Mouse (Mus musculus) gastrocnemius, postnatal 14 days (tissue): ENCODE measurements around the gene Ferd3l. TPM values are rescaled to one million over a fixed set of nuclear protein-coding genes. Genes with fewer than 3 reads are reported as not detected.

Experiments
- DNase-seq: peaks from one replicate; pipeline ENCODE4 v3.0.0; 2021; ENCODE audit warnings: mixed read lengths
- intact Hi-C: fragments of 180-260 bp; cut with DNase I; formaldehyde crosslinking; loops from one replicate; pipeline ENCODE4 v1.15.1; 2025; ENCODE audit warnings: low total_unique reads
- long read RNA-seq, 2 experiments: library from polyadenylated mRNA; stranded (forward); transcript quantifications; one replicate each; pipeline ENCODE4 v2.0.0; 2021
- total RNA-seq, 2 experiments: library from RNA; stranded (reverse); gene quantifications; 2 replicates each; pipeline ENCODE4 v1.2.3; 2021

The Ferd3l gene
- total RNA-seq: not detected
- long read RNA-seq, experiment 1: 0 reads
- long read RNA-seq, experiment 2: 0 reads

DNA sequence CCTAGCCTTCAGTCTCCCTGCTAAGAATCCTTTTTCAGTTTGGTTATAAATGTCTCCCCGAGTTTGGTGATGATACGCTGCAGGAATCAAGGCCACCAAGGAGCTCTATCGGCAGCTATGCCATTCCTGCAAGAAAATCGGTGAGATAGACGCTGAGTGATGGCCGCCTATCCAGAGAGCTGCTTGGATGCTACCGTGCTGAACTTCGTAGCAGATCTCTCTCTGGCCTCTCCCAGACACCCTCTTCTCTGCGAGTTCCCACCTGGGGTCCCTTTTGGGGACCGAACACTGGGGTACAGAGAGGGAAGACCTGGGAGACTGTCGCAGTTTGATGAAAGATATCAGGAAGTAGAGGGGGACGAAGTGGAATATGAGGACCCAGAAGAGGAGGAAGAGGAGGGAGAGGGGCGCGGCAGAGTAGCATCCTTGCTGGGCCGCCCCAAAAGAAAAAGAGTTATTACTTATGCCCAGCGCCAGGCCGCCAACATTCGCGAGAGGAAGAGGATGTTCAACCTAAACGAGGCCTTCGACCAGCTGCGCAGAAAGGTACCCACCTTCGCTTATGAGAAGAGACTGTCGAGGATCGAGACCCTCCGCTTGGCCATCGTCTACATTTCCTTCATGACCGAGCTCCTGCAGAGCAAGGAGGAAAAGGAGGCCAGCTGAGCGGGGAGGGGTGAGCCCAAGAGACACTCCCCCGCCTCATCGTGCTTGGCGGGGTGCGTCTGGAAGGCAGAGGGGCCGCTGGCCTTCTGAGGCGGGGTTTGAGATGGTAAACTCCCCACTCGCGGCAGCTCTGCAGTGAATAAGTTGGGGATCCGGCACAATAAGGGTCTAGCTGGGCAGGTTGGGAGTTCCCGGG lies at the start of gene Ferd3l:
Ferd3l (plus strand) TSS at position 95 of the 862 bp plus-strand sequence.
- DNase-seq: no peak
- intact Hi-C loops: no loop called here

DNA sequence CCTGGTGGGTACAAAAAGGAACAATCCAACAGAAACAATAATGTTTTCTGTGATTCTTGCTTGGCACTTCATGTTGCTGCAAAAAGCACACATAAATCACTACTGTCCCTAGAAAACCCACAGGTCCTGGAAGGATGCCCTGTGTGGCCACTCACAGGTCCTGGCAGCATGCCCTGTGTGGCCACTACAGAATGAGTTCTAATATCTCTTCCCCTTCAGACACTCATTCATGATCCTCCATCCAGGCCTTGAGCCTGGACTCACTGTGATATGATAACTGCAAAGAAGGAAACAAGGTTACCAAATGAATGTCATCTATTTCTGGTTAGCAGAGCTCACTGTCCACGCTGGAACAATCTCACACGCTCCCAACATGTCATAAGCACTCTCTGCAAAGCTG lies 34.3 kb upstream of the Ferd3l start:
- intact Hi-C loops: no loop called here

GRCm38 (mm10) chr12:33894621-33895020 lies 33.6 kb upstream of the Ferd3l start:
- DNase-seq: no peak
- intact Hi-C loops: no loop called here

More for the DNA sequence above, 34.3 kb upstream of the Ferd3l start:
- DNase-seq: no peak

- no peak for DNase-seq
- intact Hi-C loops: no loop called here
Measured at GRCm38 (mm10) chr12:33926751-33927150, 1.5 kb upstream of the Ferd3l start.

GRCm38 (mm10) chr12:33927334-33928098 lies 709 bp upstream of the Ferd3l start:
- intact Hi-C loops: no loop called here
- DNase-seq: no peak

DNA sequence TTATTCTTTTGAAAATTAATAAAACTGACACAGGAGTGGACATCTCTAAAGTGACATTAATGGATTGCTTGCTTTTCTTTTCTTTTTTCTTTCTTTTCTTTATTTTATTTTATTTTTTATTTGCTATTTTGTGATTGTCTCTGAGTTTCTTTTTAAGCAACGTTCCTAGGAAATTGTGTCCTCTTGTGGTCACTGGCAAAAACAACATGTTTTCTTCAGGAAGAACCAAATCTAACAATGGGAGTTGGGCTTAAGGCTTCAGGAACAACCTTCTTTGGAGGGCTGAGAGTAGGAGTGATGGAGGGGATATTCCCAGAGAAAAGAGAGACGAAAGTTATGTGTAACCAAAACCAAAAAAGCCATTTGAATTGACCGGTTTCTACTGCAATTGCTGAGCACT lies 24.6 kb downstream of the Ferd3l start:
- no peak for DNase-seq
- intact Hi-C loops: no loop called here

GRCm38 (mm10) chr12:33954931-33955565 lies 26.8 kb downstream of the Ferd3l start:
- no peak for DNase-seq
- intact Hi-C loops: no loop called here

- intact Hi-C loops: no loop called here
- peak; percentile 8 for DNase-seq
Measured at GRCm38 (mm10) chr12:33955606-33956295, 27.5 kb downstream of the Ferd3l start.

DNA sequence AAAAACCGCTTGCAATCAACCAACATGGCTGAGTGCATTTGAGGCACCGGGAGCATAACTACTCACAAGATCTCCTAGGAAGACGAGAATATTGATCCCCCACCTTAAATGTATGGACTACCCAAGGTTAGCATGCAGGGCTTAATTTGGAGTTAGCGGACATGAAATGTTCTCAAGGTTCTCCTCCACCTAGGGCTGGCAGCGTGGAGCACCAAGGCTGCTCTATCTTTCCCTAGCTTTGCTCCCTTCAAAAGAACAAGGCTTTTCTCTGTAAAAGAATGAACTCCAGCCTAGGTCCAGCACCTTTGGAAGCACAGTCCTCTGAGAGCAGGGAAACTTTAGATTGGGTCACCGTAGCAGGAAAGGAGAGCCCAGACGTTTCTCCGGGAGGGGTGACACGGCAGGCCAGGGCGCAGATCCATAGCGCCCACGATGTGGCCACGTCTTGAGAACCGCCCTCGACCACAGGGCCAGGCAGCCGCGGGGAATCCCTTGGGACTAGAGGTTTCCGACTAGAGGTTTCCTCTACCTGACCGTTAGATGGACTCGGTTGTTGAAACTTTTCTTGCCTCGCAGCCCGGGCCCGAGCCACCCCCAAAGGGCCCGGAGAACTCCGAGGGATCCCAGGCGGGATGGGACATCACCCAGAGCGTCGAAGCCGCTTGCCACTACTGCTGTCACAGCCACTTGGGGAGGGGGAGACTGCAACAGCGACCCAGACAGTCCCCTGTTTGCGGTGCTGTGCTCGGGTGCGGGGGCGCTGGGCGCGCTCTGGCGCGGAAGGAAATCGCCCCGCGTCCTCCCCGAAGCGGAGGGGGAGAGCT lies 28.6 kb downstream of the Ferd3l start:
- DNase-seq: peak; percentile 14
- intact Hi-C loops: no loop called here

DNA sequence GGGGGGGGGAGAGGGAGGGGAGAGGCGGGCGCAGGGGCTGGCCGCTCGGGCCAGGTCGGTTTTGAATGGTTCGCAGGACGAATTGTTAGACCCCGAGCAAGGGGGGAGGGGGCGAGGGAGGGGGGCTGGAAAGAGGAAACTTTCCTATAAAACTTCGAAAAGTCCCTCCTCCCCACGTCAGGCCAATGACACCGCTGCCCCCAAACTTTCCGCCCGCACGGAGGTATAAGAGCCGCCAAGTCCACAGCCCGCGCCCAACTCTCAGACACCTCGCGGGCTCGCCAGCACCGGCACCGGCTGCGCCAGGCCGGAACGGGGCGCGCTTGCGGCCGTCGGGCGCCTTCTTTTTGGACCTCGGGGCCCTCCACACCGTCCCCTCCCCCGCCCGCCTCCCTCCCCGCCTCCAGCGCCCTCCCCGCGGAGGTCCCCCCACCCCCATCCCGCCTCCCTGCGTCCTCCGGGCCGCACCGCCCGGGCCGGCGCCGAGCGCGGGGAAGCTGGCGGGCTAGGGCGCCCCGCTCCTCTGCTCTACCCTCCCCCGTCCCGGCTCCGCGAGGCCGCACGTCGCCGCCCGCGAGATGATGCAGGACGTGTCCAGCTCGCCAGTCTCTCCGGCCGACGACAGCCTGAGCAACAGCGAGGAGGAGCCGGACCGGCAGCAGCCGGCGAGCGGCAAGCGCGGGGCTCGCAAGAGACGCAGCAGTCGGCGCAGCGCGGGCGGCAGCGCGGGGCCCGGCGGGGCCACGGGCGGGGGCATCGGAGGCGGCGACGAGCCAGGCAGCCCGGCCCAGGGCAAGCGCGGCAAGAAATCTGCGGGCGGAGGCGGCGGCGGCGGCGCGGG lies 29.4 kb downstream of the Ferd3l start, which contains the start of gene Twist1:
Twist1 (plus strand) TSS at position 272 of the 841 bp plus-strand sequence.
- intact Hi-C loops: no loop called here
- DNase-seq: peak; percentile 78

- peak; percentile 21 for DNase-seq
Measured at GRCm38 (mm10) chr12:33958241-33959194, 30.3 kb downstream of the Ferd3l start.

DNA sequence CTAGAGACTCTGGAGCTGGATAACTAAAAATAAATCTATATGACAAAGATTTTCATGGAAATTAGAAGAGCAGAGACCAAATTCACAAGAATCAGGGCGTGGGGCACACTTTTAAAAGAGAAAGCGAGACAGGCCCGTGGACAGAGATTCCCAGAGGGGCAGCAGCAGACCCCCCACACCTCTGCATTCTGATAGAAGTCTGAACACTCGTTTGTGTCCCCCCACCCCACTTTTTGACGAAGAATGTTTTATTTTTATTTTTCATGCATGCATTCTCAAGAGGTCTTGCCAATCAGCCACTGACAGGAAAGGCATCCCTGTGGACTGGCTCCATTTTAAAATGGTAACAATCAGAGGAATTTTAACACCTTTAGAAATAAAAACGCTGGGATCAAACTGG lies 31.0 kb downstream of the Ferd3l start:
- no peak for DNase-seq
- intact Hi-C loops: no loop called here

More at GRCm38 (mm10) chr12:33958241-33959194, 30.3 kb downstream of the Ferd3l start:
- intact Hi-C loops: no loop called here

DNA sequence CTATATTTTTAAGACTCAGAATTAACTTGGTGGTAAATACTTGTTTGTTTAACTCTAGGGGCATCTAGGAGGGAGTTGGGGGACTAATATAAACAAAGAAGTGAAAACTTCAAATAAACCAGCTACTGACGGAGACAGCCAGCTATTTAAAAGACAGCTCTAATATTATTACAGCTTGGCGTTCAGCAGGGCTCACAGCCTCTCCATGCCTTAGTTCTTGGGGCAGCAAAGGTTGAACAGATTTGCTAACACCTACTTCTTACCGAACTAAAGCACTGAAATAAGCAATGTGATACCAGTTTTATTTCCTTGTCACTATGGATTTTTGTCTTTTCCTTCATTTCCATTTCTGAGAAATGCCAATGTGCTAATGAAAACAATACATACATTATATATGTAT lies 31.6 kb downstream of the Ferd3l start:
- intact Hi-C loops: no loop called here
- no peak for DNase-seq

- DNase-seq: no peak
- intact Hi-C loops: no loop called here
Measured at GRCm38 (mm10) chr12:33961013-33961412, 32.8 kb downstream of the Ferd3l start.

- DNase-seq: peak; percentile 9
- intact Hi-C loops: no loop called here
Measured at GRCm38 (mm10) chr12:33962118-33962772, 34.0 kb downstream of the Ferd3l start.

- no peak for DNase-seq
- intact Hi-C loops: no loop called here
Measured at GRCm38 (mm10) chr12:33962773-33963130, 34.5 kb downstream of the Ferd3l start.
